Mouse (Mus musculus): Measurements from ENCODE around the gene Abhd16b. TPM values are rescaled to one million over a fixed set of nuclear protein-coding genes. Genes with fewer than 3 reads are reported as not detected.

Abhd16b gene
- not detected for total RNA-seq (2021)
- long read RNA-seq, experiment 1 = 0 reads
- long read RNA-seq, experiment 2 = 0 reads

GRCm38 (mm10) chr2:181493156-181493927 is at the start of gene Abhd16b:
Gene Abhd16b, plus strand, starts transcription at chr2:181493206.
- no peak for DNase-seq (ENCODE audit: low spot score in 2 of 2)

- DNase-seq (ENCODE audit: low spot score in 2 of 2) = no peak
These were observed 40.8 kb upstream of the Abhd16b start for GRCm38 (mm10) chr2:181452181-181452580.

- no peak for DNase-seq (ENCODE audit: low spot score in 2 of 2)
These were observed 39.7 kb upstream of the Abhd16b start for GRCm38 (mm10) chr2:181453274-181453673.

GRCm38 (mm10) chr2:181455899-181456298 is 37.1 kb upstream of the Abhd16b start:
- no peak for DNase-seq (ENCODE audit: low spot score in 2 of 2)

GRCm38 (mm10) chr2:181457831-181458230 is 35.2 kb upstream of the Abhd16b start:
- no peak for DNase-seq (ENCODE audit: low spot score in 2 of 2)

GRCm38 (mm10) chr2:181458411-181459152 is 34.4 kb upstream of the Abhd16b start:
- peak; percentile 41 to 57 for DNase-seq (ENCODE audit: low spot score in 2 of 2)

- peak; percentile 92 to 95 for DNase-seq (ENCODE audit: low spot score in 2 of 2)
These were observed 33.8 kb upstream of the Abhd16b start, which contains the start of gene Zbtb46 for GRCm38 (mm10) chr2:181459153-181459672. Gene Zbtb46, minus strand, starts transcription at chr2:181459426.

GRCm38 (mm10) chr2:181459673-181460621 is 33.1 kb upstream of the Abhd16b start:
- peak; percentile 60 to 63 for DNase-seq (ENCODE audit: low spot score in 2 of 2)

GRCm38 (mm10) chr2:181461536-181462100 is 31.4 kb upstream of the Abhd16b start:
- DNase-seq (ENCODE audit: low spot score in 2 of 2) = no peak

- DNase-seq (ENCODE audit: low spot score in 2 of 2) = no peak
These were observed 30.4 kb upstream of the Abhd16b start for GRCm38 (mm10) chr2:181462604-181463003.

- DNase-seq (ENCODE audit: low spot score in 2 of 2) = no peak
These were observed 29.8 kb upstream of the Abhd16b start for GRCm38 (mm10) chr2:181463008-181463738.

- DNase-seq (ENCODE audit: low spot score in 2 of 2) = no peak
These were observed 27.6 kb upstream of the Abhd16b start for GRCm38 (mm10) chr2:181465423-181465822.

- no peak for DNase-seq (ENCODE audit: low spot score in 2 of 2)
These were observed 22.7 kb upstream of the Abhd16b start for GRCm38 (mm10) chr2:181470285-181470684.

- DNase-seq (ENCODE audit: low spot score in 2 of 2) = no peak
These were observed 21.8 kb upstream of the Abhd16b start for GRCm38 (mm10) chr2:181471246-181471645.

GRCm38 (mm10) chr2:181472256-181472827 is 20.7 kb upstream of the Abhd16b start:
- DNase-seq (ENCODE audit: low spot score in 2 of 2) = no peak

GRCm38 (mm10) chr2:181483120-181483519 is 9.9 kb upstream of the Abhd16b start:
- DNase-seq (ENCODE audit: low spot score in 2 of 2) = no peak

GRCm38 (mm10) chr2:181483562-181484318 is 9.3 kb upstream of the Abhd16b start:
- DNase-seq (ENCODE audit: low spot score in 2 of 2) = no peak

- DNase-seq (ENCODE audit: low spot score in 2 of 2) = no peak
These were observed 8.4 kb upstream of the Abhd16b start for GRCm38 (mm10) chr2:181484456-181485233.
